Mouse (Mus musculus) E14TG2a.4 (cell line): ENCODE measurements at regions not wholly inside any gene's neighbourhood (a gene's known extent, or its start where the extent isn't known, plus 50 kb on each side); places are given as distances from the start of the nearest gene placed in this dataset.

Source experiments
- H3K27me3 ChIP-seq: 2 replicates; pipeline ENCODE4 v1.6.1; 2014; ENCODE audit warnings: low read length, control low read depth; ENCODE audit not compliant: insufficient read depth
- H3K36me3 ChIP-seq: 2 replicates; pipeline ENCODE4 v1.6.1; 2014; ENCODE audit warnings: low read length, control low read depth; ENCODE audit not compliant: insufficient read depth
- H3K4me1 ChIP-seq: replicated peaks from 2 replicates; pipeline ENCODE4 v1.6.1; 2014; ENCODE audit warnings: low read depth, low read length, control low read depth
- H3K4me3 ChIP-seq: replicated peaks from 2 replicates; pipeline ENCODE4 v1.5.1; 2014; ENCODE audit warnings: mild to moderate bottlenecking, low read length
- H3K9me3 ChIP-seq: 2 replicates; pipeline ENCODE4 v1.6.1; 2014; ENCODE audit warnings: low read length, control low read depth
- CTCF ChIP-seq: conservative IDR thresholded peaks from 2 replicates; pipeline ENCODE4 v1.5.1; 2014; ENCODE audit warnings: low read length
- NANOG ChIP-seq: IDR thresholded peaks from 2 replicates; pipeline ENCODE4 v1.6.1; 2014; ENCODE audit warnings: borderline replicate concordance, low read length, mixed read lengths
- POU5F1 ChIP-seq: IDR thresholded peaks from 2 replicates; pipeline ENCODE4 v1.6.1; 2014; ENCODE audit warnings: low read length, borderline replicate concordance

GRCm38 (mm10) chr6:53164423-53164841, 96.0 kb upstream of the Jazf1 start:
- no peaks in the 10 kb centered on the region; the same call in 1 of the 2 replicates for H3K9me3 ChIP-seq
- H3K4me1 ChIP-seq: peaks cover 24% of the 10 kb centered on the region
- peaks cover 13% of the 10 kb centered on the region for H3K27me3 ChIP-seq
- H3K36me3 ChIP-seq: no peaks in the 10 kb centered on the region
- TF ChIP-seq POU5F1 (no peak), NANOG (no peak; the same call in 1 of the 2 replicates), CTCF (no peak; the same call in 1 of the 2 replicates)
- H3K4me3 ChIP-seq: no peak overlapping the region; the same call in 1 of the 2 replicates

GRCm38 (mm10) chr6:53163091-53163490, 94.7 kb upstream of the Jazf1 start:
- H3K36me3 ChIP-seq: no peaks in the 10 kb centered on the region
- peaks cover 24% of the 10 kb centered on the region for H3K4me1 ChIP-seq
- H3K4me3 ChIP-seq: no peak overlapping the region
- H3K9me3 ChIP-seq: no peaks in the 10 kb centered on the region; the same call in 1 of the 2 replicates
- no peak for TF ChIP-seq NANOG
- no peak for TF ChIP-seq CTCF
- TF ChIP-seq POU5F1: no peak
- H3K27me3 ChIP-seq: peaks cover 13% of the 10 kb centered on the region

GRCm38 (mm10) chr6:53161627-53162026, 93.2 kb upstream of the Jazf1 start:
- Histone ChIP-seq H3K36me3 (no peaks in the 10 kb centered on the region), H3K9me3 (no peaks in the 10 kb centered on the region; the same call in 1 of the 2 replicates), H3K27me3 (peaks cover 11% of the 10 kb centered on the region), H3K4me1 (peaks cover 24% of the 10 kb centered on the region), H3K4me3 (no peak overlapping the region)
- TF ChIP-seq POU5F1 (no peak), NANOG (no peak), CTCF (no peak)

- no peak overlapping the region for H3K4me3 ChIP-seq
- H3K36me3 ChIP-seq: no peaks in the 10 kb centered on the region
- no peaks in the 10 kb centered on the region for H3K4me1 ChIP-seq
- no peak for TF ChIP-seq NANOG
- no peak for TF ChIP-seq POU5F1
- no peak for TF ChIP-seq CTCF
- no peaks in the 10 kb centered on the region for H3K9me3 ChIP-seq
- H3K27me3 ChIP-seq: peaks cover 3% of the 10 kb centered on the region; the same call in 1 of the 2 replicates
Observed at GRCm38 (mm10) chr6:53154621-53155020, 86.2 kb upstream of the Jazf1 start.

- TF ChIP-seq CTCF (no peak), NANOG (no peak), POU5F1 (no peak)
- Histone ChIP-seq H3K4me3 (no peak overlapping the region), H3K4me1 (no peaks in the 10 kb centered on the region), H3K27me3 (no peaks in the 10 kb centered on the region), H3K9me3 (no peaks in the 10 kb centered on the region), H3K36me3 (no peaks in the 10 kb centered on the region)
Observed at GRCm38 (mm10) chr6:53147478-53147877, 79.0 kb upstream of the Jazf1 start.

GRCm38 (mm10) chr6:53143846-53144584, 75.6 kb upstream of the Jazf1 start:
- no peaks in the 10 kb centered on the region for H3K36me3 ChIP-seq
- TF ChIP-seq NANOG (no peak), CTCF (peak; percentile 84)
- H3K9me3 ChIP-seq: no peaks in the 10 kb centered on the region
- no peaks in the 10 kb centered on the region for H3K4me1 ChIP-seq
- H3K27me3 ChIP-seq: no peaks in the 10 kb centered on the region
- no peak overlapping the region for H3K4me3 ChIP-seq

GRCm38 (mm10) chr6:53134410-53134809, 66.0 kb upstream of the Jazf1 start:
- Histone ChIP-seq H3K36me3 (no peaks in the 10 kb centered on the region), H3K4me1 (peaks cover 10% of the 10 kb centered on the region), H3K4me3 (no peak overlapping the region), H3K9me3 (0 out of 2 replicates have a peak, but pooled peaks cover 3% of the 10 kb centered on the region), H3K27me3 (no peaks in the 10 kb centered on the region)
- TF ChIP-seq NANOG (no peak), CTCF (no peak), POU5F1 (no peak)

GRCm38 (mm10) chr6:53130717-53131330, 62.4 kb upstream of the Jazf1 start:
- Histone ChIP-seq H3K27me3 (no peaks in the 10 kb centered on the region), H3K4me3 (no peak overlapping the region), H3K4me1 (peaks cover 10% of the 10 kb centered on the region), H3K36me3 (no peaks in the 10 kb centered on the region), H3K9me3 (0 out of 2 replicates have a peak, but pooled peaks cover 3% of the 10 kb centered on the region)
- TF ChIP-seq POU5F1: no peak
- no peak for TF ChIP-seq CTCF
- TF ChIP-seq NANOG: no peak

- Histone ChIP-seq H3K27me3 (no peaks in the 10 kb centered on the region), H3K4me3 (no peak overlapping the region), H3K4me1 (peaks cover 14% of the 10 kb centered on the region), H3K36me3 (no peaks in the 10 kb centered on the region), H3K9me3 (no peaks in the 10 kb centered on the region)
- TF ChIP-seq POU5F1 (no peak), NANOG (no peak), CTCF (no peak)
Observed at GRCm38 (mm10) chr6:53126776-53127175, 58.3 kb upstream of the Jazf1 start.
